Mouse (Mus musculus): Measurements from ENCODE around the gene Sf3a3.
A peak's percentile ranks its signal among the peaks of the same experiment; 100 is the strongest.

Gene Sf3a3

DNA sequence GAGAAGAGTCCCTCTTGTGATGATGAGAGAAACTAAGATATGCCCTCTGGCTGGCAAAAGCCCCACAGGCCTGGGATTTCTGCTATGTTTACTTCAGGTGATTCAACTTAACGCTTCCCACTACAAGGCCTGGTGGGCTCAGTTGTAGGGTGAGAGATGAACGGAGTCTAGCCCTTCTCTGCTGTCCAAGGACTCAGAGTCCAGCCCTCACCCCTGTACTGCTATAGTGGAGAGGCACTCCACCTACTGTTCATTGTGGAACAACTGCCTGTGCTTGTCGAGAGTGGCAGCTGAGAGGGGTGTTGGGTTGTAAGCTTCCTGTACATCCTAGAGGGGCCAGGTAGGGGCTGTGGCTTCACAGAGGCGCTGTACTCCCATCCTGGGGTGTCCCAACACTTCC is 23.4 kb downstream of the Sf3a3 start:
- no peak for DNase-seq (ENCODE audit: low read depth, low spot score)

DNA sequence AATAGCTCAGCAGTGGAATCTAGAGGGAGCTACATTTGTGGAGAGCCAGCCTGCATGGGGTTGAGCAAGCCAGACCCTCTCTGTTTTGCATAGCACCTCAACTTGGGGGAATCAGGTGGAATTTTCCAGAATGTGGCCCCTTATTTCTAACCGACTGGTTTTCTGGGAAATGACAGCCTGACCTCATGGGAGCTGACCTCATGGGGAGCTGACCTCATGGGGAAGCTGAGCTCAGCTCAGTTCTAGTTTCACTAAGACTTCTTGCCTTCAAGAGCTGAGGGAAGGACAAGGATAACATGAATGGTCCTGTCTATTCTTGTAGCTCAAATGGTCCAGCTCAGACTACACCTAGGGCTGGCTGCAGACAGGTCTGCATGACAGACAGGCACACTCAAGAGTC is 24.2 kb downstream of the Sf3a3 start:
- no peak for DNase-seq (ENCODE audit: low read depth, low spot score)

DNA sequence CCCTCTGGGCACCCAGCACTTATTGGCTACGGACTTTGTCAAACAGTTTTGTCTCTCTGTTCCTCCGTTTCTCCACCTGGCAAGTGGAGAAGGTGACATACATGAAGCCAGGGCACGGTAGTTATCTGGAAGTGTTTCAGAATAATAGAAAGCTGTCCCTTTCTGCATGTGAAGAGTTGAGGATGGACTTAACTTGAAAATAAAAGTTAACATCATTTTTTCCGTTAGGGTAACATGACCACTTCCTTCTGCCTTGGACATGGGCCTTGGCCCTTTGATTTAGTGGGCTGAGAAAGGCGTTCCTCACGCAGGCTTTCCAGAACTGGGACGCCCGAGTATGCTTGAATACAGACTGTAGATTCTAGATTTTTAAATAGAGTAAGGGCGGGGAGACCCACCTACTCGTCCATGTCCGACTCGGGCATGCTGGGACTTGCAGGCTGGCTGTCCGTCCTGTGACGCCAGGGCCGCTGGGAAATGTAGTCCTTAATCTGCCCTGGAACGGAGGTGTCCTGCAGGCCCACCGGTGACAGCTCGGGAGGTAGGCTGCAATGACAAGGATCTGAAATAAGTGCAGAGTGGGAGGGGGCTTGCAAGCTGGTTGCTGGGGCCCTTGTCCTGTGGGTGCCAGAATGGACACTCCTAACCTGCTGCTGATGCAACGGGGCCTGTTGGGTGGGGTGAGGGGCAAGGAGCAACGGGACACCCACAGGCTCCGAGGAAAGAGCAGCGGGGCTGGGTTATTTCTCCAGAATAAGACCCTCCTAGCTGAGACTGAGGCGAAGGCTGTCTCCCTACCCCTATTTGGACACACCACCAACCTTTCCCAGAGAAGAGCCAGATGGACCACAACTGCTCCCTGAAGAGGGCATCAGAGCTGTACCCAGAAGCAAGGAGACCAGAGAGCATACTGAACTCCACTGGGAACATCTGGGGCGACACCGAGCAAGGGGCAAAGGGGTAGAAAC is 27.1 kb downstream of the Sf3a3 start, which contains the start of gene Inpp5b:
Gene Inpp5b (plus strand): TSS at position 475 of the 968 bp plus-strand sequence.
- DNase-seq (ENCODE audit: low read depth, low spot score) = peak; percentile 86

DNA sequence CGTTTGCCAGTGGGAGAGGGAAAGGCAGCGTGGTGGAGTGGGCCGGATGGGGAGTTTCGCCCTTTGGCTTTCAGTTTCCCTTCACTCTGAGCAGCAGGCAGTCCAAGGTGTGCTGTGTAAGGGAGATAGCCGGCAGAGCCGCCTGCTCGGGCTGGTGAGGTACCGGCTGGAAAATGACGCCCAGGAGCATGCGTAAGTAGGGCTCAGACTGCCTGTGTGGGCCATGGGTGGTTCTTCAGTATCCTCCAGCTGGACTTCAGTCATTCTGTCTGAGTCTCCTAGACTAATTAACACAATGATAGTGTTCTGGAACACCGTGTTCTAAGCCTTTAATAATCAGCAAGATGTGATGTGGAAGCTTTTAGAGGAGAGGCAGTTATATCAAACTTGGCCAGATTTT is 28.3 kb downstream of the Sf3a3 start:
- no peak for DNase-seq (ENCODE audit: low read depth, low spot score)

DNA sequence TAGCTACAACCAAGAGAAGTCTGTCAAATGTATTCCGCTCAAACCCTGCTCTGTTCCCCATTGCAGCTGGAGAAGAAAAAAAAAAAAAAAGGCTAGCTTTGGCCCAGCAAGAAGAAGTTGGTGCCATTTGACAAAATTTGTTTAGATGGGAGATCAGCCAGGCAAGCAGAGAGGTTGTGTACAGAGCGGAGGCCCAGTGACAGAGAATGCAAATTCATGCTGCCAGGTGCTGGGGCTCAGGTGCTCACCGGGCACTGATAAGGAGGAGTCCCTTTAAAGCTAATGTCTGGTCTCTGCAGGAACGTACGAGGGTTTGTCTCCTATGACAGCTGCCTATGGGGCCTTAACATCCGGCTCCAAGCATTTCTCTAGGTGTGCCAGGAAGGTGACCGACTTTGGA is 32.0 kb downstream of the Sf3a3 start:
- DNase-seq (ENCODE audit: low read depth, low spot score) = no peak

DNA sequence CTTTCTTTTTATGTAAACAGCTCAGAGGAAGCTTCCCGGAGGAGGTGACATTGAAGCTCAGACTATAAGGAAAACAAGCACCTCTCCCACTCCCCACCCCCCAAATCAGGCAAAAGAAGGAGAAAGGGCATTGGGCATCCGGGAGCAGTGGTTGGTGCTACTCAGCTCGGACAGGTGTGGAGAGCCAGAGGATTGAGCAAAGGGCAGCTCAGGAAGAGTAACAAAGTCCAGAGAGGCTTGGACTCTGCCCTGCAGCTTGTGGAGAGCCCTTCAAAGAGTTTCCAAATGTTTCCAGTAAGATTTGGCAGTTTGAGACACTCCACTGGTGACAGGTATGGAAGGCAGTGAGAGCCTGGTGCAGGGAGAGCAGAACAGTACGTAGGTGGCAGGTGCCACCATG is 33.3 kb downstream of the Sf3a3 start:
- no peak for DNase-seq (ENCODE audit: low read depth, low spot score)

DNA sequence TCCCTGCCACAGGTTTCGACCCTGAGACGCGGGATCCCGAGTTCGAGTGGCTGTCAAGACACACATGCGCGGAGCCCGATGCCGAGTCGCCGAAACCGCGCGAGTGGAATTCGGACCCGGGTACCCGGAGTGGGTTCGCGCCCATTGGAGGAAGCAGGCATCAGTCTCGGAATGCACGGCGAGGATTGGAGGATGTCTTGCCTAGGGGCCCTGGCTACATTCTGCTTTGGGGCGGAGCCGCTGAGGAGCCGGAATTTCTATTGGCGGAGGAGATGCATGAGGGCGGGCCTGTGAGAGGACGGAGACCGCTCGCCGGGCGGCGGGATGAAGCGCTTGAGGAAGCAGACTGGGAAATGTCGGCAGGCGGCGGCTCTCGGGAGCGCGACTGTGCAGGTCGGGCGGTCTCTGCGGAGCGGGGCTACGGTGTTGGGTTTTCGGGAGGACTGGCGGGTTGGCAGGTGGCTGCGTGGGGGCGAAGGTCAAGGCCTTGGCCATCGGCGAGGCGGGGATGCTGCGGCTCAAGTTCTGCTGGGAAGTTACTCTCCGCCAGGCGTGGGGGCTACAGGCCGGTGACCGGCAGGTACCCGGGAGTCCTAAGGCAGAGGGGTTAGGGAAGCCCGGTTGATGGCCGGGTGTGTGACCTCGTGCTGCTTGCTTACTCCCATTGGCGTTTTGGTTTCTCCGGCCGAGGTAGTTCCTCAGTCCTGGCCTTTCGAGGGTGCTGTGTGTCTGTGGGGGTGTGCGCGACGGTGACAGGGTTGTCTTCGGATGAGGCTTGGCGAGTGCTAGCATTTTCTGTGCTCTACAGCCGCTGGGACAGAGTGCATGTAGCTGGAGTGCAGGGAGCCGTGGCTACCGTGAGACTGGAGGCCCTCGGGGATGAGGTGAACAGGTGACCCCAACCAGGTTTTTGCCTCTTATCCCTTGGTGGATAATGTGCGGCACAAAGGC is 37.0 kb downstream of the Sf3a3 start:
- peak; percentile 95 for DNase-seq (ENCODE audit: low read depth, low spot score)

DNA sequence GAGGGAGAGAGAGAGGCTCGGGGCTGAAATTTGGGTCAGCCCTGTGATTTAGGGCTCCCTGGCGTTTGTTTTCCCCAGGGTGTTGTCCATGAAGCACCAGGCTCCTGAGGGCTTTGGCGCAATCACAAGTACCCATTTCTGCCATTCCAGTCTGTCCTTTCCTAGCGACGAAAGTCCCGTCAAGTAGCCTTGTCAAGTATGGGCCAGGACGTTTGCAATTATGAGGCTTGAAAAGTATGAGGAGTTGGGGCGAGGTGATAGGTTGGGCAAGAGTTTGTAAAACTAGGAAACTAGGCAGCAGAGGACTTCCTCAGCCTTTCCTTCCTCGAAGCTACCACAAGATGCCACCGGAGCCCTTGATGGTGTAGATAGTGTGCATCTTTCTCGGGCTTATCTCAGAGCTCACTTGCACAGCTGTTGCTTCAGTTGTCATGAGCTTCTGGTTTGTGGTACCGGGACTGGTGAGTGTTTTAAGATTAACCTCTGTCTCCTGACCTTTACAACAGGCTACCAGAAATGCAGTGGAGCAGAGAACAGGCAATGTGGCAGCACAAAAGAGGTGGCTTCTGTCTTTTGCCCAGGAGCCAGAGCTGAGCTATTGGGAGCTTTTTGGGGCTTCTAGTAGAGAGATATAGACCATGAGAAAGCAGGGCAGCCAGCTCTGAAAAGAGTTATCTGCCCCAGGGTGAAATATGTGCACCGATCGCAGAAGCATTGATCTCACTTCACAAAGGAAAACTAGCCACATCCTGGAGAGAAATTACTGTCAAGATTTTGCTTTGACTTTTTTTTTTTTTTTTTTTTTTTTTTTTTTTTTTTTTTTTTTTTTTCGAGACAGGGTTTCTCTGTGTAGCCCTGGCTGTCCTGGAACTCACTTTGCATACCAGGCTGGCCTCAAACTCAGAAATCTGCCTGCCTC is 38.0 kb downstream of the Sf3a3 start:
- no peak for DNase-seq (ENCODE audit: low read depth, low spot score)

DNA sequence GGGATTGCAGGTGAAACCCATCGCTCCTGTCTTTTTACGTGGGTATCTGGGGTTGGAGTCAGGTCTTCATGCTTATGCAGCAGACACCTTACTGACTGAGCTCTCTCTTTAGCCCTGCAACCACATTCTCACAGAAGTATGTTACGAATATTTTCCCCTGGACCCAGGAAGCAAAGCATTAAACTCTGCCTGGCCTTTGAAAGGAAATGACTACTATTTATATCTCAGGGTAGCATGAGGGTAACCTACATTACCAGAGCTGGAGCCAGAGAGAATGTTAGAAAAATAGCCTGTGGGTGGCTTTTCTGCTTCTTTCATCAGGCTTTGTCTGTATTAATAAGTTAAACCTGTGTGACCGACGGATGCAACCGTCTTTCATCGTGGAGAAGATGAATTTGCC is 41.0 kb downstream of the Sf3a3 start:
- DNase-seq (ENCODE audit: low read depth, low spot score) = no peak

DNA sequence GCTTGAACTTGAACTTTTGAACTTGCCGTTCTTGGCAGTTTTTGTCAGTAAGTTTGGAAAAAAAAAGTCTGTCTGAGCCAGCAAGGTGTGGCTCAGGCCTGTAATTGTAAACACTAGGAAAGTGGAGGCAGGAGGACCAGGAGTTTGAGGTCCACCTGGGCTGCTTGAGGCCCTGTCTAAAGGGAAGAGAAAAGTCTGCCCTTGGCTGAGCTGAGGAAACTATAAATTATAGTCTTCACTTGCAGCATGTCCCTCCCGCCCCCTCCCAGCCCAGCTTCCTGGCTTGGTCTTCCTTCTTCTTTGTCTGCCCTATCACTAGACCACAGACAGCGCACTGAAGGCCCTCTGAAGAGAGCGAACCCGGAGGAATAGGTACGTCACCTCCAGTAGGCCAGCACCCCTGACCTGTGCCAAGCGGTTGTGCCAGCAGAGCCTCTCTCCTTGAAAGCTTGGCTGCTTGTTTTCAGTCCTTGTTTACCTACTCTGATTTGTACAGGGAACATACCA is 44.8 kb downstream of the Sf3a3 start:
- DNase-seq (ENCODE audit: low read depth, low spot score) = no peak

DNA sequence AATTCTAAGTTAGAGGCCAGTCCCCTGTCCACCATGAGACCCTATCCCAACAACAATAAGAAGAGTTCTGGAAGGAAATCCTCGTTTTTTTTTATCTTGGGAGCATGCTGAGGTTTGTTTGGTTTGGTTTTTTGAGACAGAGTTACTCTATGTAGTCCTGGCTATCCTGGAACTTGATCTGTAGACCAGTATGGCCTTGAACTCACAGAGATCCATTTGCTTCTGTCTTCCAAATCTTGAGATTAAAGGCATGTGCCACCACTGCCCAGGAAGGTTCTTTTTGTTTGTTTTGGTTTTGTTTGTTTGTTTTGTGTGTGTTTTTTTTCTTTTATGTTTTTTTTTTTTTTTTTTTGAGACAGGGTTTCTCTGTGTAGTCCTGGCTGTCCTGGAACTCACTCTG is 46.6 kb downstream of the Sf3a3 start:
- no peak for DNase-seq (ENCODE audit: low read depth, low spot score)

DNA sequence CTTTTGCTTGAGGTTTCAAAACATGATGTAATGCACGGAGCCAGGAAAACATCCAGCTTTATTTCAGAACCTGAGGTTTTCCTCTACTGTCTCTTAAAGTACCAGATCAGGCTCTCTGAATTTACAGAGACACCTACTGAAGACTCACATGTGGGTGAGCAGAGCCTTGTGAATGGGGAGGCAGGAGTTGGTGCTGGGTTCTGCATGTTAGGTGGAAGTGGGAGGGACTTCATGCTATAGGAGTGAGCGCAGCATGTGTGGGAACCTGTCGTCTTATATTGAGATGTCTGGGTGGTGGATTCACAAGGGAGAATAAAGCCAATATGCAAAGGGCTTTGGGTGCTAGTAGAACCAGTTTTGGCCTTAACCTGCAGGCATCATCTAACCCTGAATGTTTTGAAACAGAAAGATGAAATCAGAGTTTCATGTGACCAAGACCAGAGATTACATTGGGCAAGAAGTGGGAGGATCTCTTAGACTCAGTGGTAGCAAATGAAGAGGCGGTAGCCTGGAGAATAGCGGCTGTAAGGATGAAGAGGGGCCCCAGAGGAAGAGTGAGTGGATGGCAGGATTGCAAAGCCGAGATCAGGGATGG is 48.4 kb downstream of the Sf3a3 start:
- no peak for DNase-seq (ENCODE audit: low read depth, low spot score)

DNA sequence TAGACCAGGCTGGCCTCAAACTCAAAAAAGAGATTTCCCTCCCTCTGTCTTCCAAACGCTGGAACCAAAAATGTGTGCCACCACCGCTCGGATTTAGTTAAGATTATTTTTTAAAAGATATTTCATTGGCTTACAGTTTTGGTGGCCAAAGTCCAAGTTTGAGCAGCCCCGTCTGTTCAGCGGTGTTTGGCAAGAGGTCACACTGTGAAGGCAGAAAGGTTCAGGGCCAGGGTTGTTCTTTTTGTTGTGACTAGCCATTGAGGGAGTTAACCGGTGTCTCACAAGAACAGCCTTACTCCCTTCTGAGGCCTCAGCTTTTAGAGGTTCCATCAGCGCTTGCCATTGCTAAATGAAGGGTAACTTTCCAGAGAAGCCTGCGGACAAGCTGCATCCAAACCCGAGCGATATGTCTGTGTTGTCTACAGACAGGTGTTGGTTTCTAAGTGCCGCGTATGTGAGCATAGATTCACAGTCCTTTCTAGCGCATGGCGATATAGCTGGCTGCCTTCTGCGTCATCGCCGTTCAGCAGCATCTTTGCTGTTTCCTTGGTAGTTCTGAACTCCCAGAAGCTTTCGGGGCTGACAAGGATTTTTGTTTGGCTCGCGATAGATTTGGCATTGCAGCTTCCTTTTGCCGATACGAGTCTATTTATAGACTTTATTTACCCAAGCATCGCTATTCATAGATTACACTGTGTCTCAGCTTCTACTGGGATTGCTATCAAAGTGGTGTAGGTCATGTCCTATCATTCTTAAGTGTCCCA is 51.4 kb downstream of the Sf3a3 start:
- peak; percentile 52 for DNase-seq (ENCODE audit: low read depth, low spot score)

DNA sequence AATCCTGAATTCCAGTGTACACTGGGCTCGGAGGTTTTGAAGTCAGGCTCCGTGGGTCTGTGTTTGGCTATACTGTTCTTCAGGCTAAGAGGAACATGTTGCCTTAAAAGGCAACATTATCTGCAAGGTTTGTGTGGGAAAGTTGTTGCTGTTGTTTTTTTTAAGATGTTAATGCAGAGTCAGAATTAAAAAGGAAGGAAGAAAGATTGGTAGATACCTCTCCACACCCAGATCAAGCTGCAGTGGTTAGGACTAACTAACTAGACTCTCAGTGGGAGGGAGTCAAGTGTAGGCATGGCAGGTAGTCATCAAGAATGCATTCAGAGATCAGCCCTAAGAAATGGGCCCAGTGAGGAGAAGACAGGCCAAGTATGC is 52.0 kb downstream of the Sf3a3 start:
- no peak for DNase-seq (ENCODE audit: low read depth, low spot score)

DNA sequence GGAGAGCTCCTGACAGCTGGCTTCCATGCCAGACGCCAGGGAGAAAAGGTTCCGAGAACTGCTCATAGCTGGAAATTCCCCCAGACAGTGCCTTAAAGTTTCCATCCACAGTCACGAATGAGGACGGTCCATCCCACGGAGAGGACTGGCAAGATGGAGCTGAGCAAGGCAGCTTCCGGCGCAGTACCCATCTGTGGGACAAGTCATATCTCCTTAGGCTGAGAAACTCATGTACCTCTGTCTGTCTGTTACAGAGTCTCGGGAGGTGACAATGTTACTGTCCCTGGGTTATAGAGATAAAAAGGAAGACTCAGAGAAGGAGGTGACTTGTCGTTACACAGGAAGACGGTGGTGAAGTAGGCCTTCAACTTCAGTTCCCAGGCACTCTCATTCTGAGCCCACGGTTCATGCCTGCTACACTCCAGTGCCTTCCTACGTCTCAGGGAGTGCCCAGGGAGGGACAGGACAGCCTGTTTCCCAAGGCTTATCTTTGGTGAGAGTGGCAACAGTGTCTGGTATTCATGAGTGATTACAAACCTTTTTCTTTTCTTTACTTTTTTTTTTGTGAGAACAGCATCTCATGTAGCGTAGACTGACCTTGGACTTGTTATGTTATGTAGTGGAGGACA is 54.5 kb downstream of the Sf3a3 start:
- no peak for DNase-seq (ENCODE audit: low read depth, low spot score)

DNA sequence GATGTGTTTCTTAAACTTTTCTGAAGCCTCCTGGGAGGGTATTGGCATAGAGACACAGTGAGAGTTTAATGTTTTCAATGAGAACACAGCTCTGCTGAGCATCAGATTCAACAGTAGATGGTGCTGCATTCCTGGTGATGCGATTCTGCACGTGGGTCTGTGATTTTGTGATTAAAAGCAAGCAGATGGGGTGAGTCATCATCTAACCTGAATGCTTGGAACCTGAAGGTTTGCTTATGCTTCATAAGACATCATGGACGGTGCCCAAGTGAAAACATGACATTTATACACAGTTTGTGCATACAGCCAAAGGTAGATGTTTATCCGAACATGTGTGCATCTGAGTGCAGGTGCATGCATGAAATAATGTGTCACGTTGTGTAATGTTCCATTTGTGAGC is 56.0 kb downstream of the Sf3a3 start:
- peak; percentile 60 for DNase-seq (ENCODE audit: low read depth, low spot score)

DNA sequence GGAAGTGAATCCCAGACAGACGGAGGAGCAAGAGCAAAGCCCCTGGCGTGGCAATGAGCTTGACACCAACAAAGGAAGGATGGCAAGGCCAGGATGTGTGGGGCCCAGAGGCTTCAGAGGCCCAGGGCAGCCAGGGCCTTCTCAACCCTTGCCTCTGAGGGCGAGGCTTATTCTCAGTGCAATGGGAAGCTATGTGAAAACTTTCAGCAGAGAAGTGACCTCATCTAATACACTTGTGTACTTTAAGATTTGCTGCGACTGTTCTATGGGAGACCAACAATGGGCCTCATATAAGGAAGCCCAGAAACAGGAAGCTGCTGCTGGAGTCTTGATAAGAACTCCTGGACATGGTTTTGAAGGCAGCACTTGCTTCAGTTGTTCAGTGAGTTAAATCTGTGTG is 57.5 kb downstream of the Sf3a3 start:
- no peak for DNase-seq (ENCODE audit: low read depth, low spot score)

DNA sequence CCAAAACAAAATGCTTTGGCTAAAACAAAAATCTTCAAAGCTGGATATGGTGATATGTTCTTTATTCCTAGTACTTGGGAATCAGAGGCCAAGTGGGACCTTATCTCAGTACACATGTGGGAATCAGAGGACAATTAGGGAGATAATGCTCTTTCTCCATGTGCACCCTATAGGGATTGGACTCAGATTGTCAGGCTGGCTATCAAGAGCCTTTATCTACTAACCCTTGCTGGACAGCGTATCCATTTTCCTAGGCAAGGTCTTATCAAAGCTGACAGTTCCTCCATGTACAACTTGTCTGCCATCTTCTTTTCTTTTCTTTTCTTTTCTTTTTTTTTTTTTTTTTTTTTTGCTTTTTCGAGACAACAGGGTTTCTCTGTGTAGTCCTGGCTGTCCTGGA is 58.9 kb downstream of the Sf3a3 start:
- no peak for DNase-seq (ENCODE audit: low read depth, low spot score)

DNA sequence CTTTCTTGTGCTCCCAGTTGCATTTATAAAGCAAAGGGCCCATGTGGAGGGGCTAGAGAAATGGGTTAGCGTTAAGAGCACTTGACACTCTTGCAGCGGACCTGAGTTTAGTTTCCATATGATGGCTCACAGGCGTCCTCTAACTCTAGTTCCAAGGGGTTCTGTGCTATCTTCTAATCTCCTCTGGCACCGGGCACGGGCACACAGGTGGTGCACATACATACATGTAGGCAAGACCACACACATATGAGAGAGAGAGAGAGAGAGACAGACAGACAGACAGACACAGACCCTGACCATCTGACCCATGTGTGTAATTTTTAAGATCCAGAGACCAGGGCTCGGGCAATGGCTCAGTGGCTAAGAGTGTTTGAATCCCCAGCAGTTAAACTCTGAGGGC is 59.4 kb downstream of the Sf3a3 start:
- DNase-seq (ENCODE audit: low read depth, low spot score) = no peak

DNA sequence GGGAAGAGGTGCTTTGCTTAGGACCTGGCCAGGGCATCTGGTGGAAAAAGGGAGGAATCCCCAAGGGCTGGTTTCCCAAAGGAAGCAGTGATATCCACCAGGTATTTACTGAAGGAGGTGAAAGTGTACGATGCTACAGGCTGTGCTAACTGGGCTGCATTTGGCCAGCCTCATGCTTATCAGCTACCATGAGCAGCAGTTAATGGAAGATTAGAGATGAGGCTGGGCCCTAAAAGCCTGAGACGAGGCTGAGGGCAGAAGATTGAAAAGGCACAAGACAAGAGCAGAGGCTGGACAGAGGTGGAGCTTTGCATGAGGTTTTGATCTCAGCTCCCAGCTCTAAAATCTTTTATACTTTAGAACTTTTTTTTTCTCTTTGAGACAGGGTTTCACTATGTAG is 59.9 kb downstream of the Sf3a3 start:
- DNase-seq (ENCODE audit: low read depth, low spot score) = no peak
